Mouse (Mus musculus): ENCODE results near the gene Fcgr2b. TPM values are rescaled to one million over a fixed set of nuclear protein-coding genes. Genes with fewer than 3 reads are reported as not detected.

Gene Fcgr2b
- polyA plus RNA-seq, 1 experiment: 0.11 TPM

- Histone ChIP-seq H3K4me3 (no peak overlapping the region), H3K4me2 (ENCODE audit: low read depth) (no peak overlapping the region), H3ac (ENCODE audit: control insufficient read depth, insufficient read length) (no peak overlapping the region), H3K36me3 (ENCODE audit: control insufficient read depth, insufficient read depth) (no peaks in the 10 kb centered on the region), H3K27me3 (ENCODE audit: control insufficient read depth, insufficient read depth, insufficient read length) (no peaks in the 10 kb centered on the region), H3K79me2 (ENCODE audit: control insufficient read depth, insufficient read depth) (no peaks in the 10 kb centered on the region)
- TF ChIP-seq TCF3 (IDR thresholded peaks at IDR 0.05; ENCODE audit: insufficient read length, low read depth): no peak
- no peak for TF ChIP-seq MYOG (IDR thresholded peaks at IDR 0.05; ENCODE audit: control insufficient read depth in 1 of 3, insufficient read depth in 1 of 3, insufficient read length in 2 of 3, low read depth in 2 of 3)
- TF ChIP-seq SRF (IDR thresholded peaks at IDR 0.05; ENCODE audit: control insufficient read depth, insufficient read length, low read depth): no peak
- TF ChIP-seq MAX (IDR thresholded peaks at IDR 0.05; ENCODE audit: low read depth): no peak
- TF ChIP-seq MYOD1 (IDR thresholded peaks at IDR 0.05; ENCODE audit: control insufficient read depth in 1 of 3, insufficient read length in 2 of 3, low read depth in 2 of 3): no peak
- TF ChIP-seq POLR2AphosphoS2 (IDR thresholded peaks at IDR 0.05; ENCODE audit: insufficient read length, low read depth): no peak
- no peak for TF ChIP-seq E2F4 (IDR thresholded peaks at IDR 0.05; ENCODE audit: insufficient read depth)
- TF ChIP-seq CEBPB (IDR thresholded peaks at IDR 0.05; ENCODE audit: insufficient read depth, poor library complexity, severe bottlenecking): no peak
- TF ChIP-seq TCF12 (IDR thresholded peaks at IDR 0.05; ENCODE audit: insufficient read depth, poor library complexity, severe bottlenecking): no peak
- TF ChIP-seq USF1 (IDR thresholded peaks at IDR 0.05; ENCODE audit: low read depth): no peak
- no peak for TF ChIP-seq REST (IDR thresholded peaks at IDR 0.05; ENCODE audit: insufficient read depth, insufficient read length)
- no peak for TF ChIP-seq POLR2A (IDR thresholded peaks at IDR 0.05; ENCODE audit: insufficient read length, low read depth)
Observed at GRCm38 (mm10) chr1:170939255-170939654, 37.1 kb downstream of the Fcgr2b start.

DNA sequence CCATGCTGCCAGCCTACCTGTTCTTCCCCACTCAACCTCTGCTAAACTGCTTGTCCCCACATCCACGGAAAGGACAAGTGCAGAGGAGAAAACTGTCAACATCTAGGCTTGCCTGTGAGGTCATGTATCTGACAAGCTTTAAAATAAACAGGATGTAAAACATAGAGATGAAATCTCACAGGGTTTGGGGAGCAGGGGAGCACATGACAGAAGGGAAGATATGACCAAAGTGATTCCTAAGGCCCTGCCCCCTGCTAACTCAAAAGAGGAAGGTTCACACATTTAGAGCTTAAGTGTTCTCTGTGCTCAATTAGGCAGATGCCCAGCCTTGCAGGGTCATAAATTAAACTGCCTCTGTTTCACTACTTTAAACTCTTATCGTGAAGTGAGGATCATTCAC, 42.0 kb downstream of the Fcgr2b start:
- no peak overlapping the region for H3K4me3 ChIP-seq
- TF ChIP-seq POLR2AphosphoS2 (IDR thresholded peaks at IDR 0.05; ENCODE audit: insufficient read length, low read depth) (no peak), CEBPB (IDR thresholded peaks at IDR 0.05; ENCODE audit: insufficient read depth, poor library complexity, severe bottlenecking) (no peak), POLR2A (IDR thresholded peaks at IDR 0.05; ENCODE audit: insufficient read length, low read depth) (no peak)
- no peak overlapping the region for H3K4me2 ChIP-seq (ENCODE audit: low read depth)
- no peaks in the 10 kb centered on the region for H3K27me3 ChIP-seq (ENCODE audit: control insufficient read depth, insufficient read depth, insufficient read length)
- no peak overlapping the region for H3ac ChIP-seq (ENCODE audit: control insufficient read depth, insufficient read length)
- H3K79me2 ChIP-seq (ENCODE audit: control insufficient read depth, insufficient read depth): no peaks in the 10 kb centered on the region
- H3K36me3 ChIP-seq (ENCODE audit: control insufficient read depth, insufficient read depth): no peaks in the 10 kb centered on the region

GRCm38 (mm10) chr1:170933940-170934339, 42.4 kb downstream of the Fcgr2b start:
- no peaks in the 10 kb centered on the region for H3K79me2 ChIP-seq (ENCODE audit: control insufficient read depth, insufficient read depth)
- TF ChIP-seq MYOD1 (IDR thresholded peaks at IDR 0.05; ENCODE audit: control insufficient read depth in 1 of 3, insufficient read length in 2 of 3, low read depth in 2 of 3) (no peak), TCF3 (IDR thresholded peaks at IDR 0.05; ENCODE audit: insufficient read length, low read depth) (no peak), E2F4 (IDR thresholded peaks at IDR 0.05; ENCODE audit: insufficient read depth) (no peak), SRF (IDR thresholded peaks at IDR 0.05; ENCODE audit: control insufficient read depth, insufficient read length, low read depth) (no peak), CEBPB (IDR thresholded peaks at IDR 0.05; ENCODE audit: insufficient read depth, poor library complexity, severe bottlenecking) (no peak), POLR2A (IDR thresholded peaks at IDR 0.05; ENCODE audit: insufficient read length, low read depth) (no peak), USF1 (IDR thresholded peaks at IDR 0.05; ENCODE audit: low read depth) (no peak), POLR2AphosphoS2 (IDR thresholded peaks at IDR 0.05; ENCODE audit: insufficient read length, low read depth) (no peak), REST (IDR thresholded peaks at IDR 0.05; ENCODE audit: insufficient read depth, insufficient read length) (no peak), MAX (IDR thresholded peaks at IDR 0.05; ENCODE audit: low read depth) (no peak), TCF12 (IDR thresholded peaks at IDR 0.05; ENCODE audit: insufficient read depth, poor library complexity, severe bottlenecking) (no peak), MYOG (IDR thresholded peaks at IDR 0.05; ENCODE audit: control insufficient read depth in 1 of 3, insufficient read depth in 1 of 3, insufficient read length in 2 of 3, low read depth in 2 of 3) (no peak)
- no peak overlapping the region for H3ac ChIP-seq (ENCODE audit: control insufficient read depth, insufficient read length)
- no peak overlapping the region for H3K4me3 ChIP-seq
- H3K27me3 ChIP-seq (ENCODE audit: control insufficient read depth, insufficient read depth, insufficient read length): no peaks in the 10 kb centered on the region
- no peak overlapping the region for H3K4me2 ChIP-seq (ENCODE audit: low read depth)
- no peaks in the 10 kb centered on the region for H3K36me3 ChIP-seq (ENCODE audit: control insufficient read depth, insufficient read depth)

- H3ac ChIP-seq (ENCODE audit: control insufficient read depth, insufficient read length): no peak overlapping the region
- H3K27me3 ChIP-seq (ENCODE audit: control insufficient read depth, insufficient read depth, insufficient read length): no peaks in the 10 kb centered on the region
- no peaks in the 10 kb centered on the region for H3K79me2 ChIP-seq (ENCODE audit: control insufficient read depth, insufficient read depth)
- no peak overlapping the region for H3K4me2 ChIP-seq (ENCODE audit: low read depth)
- TF ChIP-seq TCF3 (IDR thresholded peaks at IDR 0.05; ENCODE audit: insufficient read length, low read depth) (no peak), USF1 (IDR thresholded peaks at IDR 0.05; ENCODE audit: low read depth) (no peak), MYOD1 (IDR thresholded peaks at IDR 0.05; ENCODE audit: control insufficient read depth in 1 of 3, insufficient read length in 2 of 3, low read depth in 2 of 3) (no peak), SRF (IDR thresholded peaks at IDR 0.05; ENCODE audit: control insufficient read depth, insufficient read length, low read depth) (no peak), E2F4 (IDR thresholded peaks at IDR 0.05; ENCODE audit: insufficient read depth) (no peak), TCF12 (IDR thresholded peaks at IDR 0.05; ENCODE audit: insufficient read depth, poor library complexity, severe bottlenecking) (no peak), POLR2A (IDR thresholded peaks at IDR 0.05; ENCODE audit: insufficient read length, low read depth) (no peak), POLR2AphosphoS2 (IDR thresholded peaks at IDR 0.05; ENCODE audit: insufficient read length, low read depth) (no peak), MYOG (IDR thresholded peaks at IDR 0.05; ENCODE audit: control insufficient read depth in 1 of 3, insufficient read depth in 1 of 3, insufficient read length in 2 of 3, low read depth in 2 of 3) (no peak), MAX (IDR thresholded peaks at IDR 0.05; ENCODE audit: low read depth) (no peak), REST (IDR thresholded peaks at IDR 0.05; ENCODE audit: insufficient read depth, insufficient read length) (no peak), CEBPB (IDR thresholded peaks at IDR 0.05; ENCODE audit: insufficient read depth, poor library complexity, severe bottlenecking) (no peak)
- H3K4me3 ChIP-seq: no peak overlapping the region
- H3K36me3 ChIP-seq (ENCODE audit: control insufficient read depth, insufficient read depth): no peaks in the 10 kb centered on the region
Observed at GRCm38 (mm10) chr1:170933386-170933920, 42.9 kb downstream of the Fcgr2b start.

DNA sequence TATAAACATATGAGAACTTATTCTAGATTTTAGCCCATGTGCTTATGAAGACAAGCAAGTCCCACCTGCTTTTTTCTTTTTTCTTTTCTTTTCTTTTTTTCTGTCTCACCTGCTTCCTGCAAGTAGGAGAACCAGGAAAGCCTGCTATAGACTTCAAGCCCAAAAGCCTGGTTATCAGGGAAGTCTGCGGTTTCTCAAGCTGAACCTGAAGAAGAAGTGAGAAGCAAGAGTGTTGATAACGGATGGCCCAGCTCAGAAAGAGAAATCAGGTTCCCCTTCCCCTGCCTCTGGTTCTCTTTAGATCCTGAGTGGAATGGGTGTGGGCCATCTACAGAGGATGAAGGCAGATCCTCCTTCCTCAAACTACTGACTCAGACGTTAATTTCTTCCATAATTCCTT, 44.3 kb downstream of the Fcgr2b start:
- no peak for TF ChIP-seq TCF3 (IDR thresholded peaks at IDR 0.05; ENCODE audit: insufficient read length, low read depth)
- no peak for TF ChIP-seq POLR2A (IDR thresholded peaks at IDR 0.05; ENCODE audit: insufficient read length, low read depth)
- TF ChIP-seq USF1 (IDR thresholded peaks at IDR 0.05; ENCODE audit: low read depth): no peak
- no peak for TF ChIP-seq REST (IDR thresholded peaks at IDR 0.05; ENCODE audit: insufficient read depth, insufficient read length)
- TF ChIP-seq E2F4 (IDR thresholded peaks at IDR 0.05; ENCODE audit: insufficient read depth): no peak
- no peak for TF ChIP-seq MYOD1 (IDR thresholded peaks at IDR 0.05; ENCODE audit: control insufficient read depth in 1 of 3, insufficient read length in 2 of 3, low read depth in 2 of 3)
- no peak for TF ChIP-seq SRF (IDR thresholded peaks at IDR 0.05; ENCODE audit: control insufficient read depth, insufficient read length, low read depth)
- H3ac ChIP-seq (ENCODE audit: control insufficient read depth, insufficient read length): no peak overlapping the region
- H3K4me2 ChIP-seq (ENCODE audit: low read depth): no peak overlapping the region
- no peaks in the 10 kb centered on the region for H3K27me3 ChIP-seq (ENCODE audit: control insufficient read depth, insufficient read depth, insufficient read length)
- H3K36me3 ChIP-seq (ENCODE audit: control insufficient read depth, insufficient read depth): no peaks in the 10 kb centered on the region
- H3K4me3 ChIP-seq: no peak overlapping the region
- H3K79me2 ChIP-seq (ENCODE audit: control insufficient read depth, insufficient read depth): no peaks in the 10 kb centered on the region
